Mouse (Mus musculus) kidney, postnatal 4 days (tissue): Measurements from ENCODE around the gene Creg1.

Experiments used
- DNase-seq, 2 experiments: peaks; one replicate each; pipeline ENCODE4 v3.0.0; 2021; ENCODE audit warnings: mixed read lengths in 2 of 2

The Creg1 gene

DNA sequence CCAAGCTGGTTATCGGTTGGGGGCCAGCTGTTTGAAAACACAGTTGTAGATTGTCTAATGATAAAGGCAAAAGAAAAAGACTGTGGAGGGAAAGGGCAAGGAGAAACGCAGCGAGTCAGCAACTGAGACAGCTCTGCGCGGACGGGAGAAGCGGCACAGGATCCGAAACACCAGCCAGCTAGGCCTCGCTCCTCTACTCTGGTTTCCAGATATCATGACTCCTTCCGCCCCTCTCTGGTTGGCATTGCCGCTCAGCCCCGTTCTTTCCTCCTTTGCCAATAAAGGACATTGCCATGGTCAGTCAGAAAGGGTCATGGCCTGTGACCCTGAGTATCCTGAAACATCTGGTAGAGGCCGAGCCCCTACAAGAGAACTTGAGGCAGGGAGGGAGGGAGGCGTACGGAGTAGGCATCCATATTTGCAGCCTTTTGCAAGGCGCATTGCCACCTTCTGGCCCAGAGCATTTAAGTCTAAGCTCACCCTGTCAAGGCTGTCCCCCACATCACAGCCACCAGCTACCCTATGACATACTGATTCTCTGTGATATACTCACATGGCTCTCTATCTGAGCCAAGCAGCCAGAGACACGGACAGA lies 25.6 kb downstream of the Creg1 start:
- DNase-seq = no peak

DNA sequence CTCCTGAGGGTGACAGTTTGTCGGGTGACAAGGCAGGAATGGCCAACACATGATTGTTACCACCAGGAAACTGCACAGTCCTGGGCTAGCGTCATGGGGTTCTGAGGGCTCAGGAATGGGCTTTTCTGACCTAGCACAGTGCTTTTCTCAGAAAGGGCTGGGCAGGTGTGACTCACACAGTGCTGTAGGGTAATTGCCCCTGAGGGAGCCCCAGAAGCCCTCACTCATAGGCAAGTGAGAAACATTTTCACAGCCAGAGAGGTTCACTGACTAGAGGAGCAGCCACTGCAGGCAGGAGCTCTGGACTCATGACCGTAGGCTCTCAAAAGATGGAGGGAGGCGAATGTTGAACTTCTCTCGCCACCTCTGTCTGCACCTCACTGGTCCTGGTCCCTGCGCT lies 26.4 kb downstream of the Creg1 start:
- no peak for DNase-seq

DNA sequence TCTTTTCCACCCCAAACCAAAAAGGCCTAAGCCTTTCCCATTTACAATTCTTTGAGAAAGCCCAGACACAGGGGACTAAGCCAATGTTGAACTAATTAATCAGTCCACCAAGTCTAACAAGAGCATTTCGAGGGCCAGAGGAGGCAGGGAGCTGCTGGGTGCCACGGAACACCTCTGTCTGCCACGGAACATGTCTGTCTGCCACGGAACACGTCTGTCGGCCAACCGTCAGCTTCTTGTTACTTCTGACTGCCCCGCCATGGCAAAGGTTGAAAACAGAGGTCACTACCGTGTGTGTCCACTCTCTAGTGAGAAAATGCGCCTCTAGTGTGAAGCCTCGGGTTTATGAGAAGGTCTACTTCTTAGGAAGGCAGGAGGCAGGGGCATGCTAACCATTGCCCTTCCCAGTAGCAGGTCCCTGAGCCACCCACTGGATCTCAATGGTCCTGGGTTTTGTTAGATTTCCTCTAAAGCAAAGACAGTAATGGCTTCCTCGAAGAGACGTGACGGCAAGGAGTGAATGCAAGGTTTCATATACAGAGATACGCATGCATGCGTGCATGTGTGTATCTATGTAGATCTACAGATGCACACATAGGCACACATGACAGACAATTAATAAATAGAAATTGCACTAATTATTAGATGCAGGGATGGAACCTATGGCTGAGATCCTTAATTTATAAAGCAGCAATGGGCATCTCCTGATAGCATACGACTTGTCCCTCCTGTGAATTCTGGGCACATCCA lies 27.1 kb downstream of the Creg1 start:
- DNase-seq = no peak

DNA sequence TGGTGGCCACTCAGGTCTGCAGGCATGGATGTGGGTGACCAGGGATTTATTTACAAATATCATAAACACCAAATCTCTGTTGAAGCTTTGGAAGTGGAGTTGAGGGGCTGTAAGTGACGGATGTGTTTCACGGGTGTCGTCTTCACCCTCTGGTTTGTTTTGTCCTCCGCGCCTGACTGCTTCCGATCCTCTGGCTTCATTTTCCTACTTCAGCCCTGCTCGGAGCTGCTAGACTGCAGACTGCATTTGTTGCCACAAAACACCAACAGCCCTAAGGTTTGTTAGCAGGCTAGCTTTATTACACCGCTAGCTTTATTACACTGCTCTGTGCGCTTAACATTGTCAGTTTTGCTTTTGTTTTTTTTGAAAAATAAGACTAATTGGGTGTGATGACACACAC lies 27.9 kb downstream of the Creg1 start:
- DNase-seq = no peak

DNA sequence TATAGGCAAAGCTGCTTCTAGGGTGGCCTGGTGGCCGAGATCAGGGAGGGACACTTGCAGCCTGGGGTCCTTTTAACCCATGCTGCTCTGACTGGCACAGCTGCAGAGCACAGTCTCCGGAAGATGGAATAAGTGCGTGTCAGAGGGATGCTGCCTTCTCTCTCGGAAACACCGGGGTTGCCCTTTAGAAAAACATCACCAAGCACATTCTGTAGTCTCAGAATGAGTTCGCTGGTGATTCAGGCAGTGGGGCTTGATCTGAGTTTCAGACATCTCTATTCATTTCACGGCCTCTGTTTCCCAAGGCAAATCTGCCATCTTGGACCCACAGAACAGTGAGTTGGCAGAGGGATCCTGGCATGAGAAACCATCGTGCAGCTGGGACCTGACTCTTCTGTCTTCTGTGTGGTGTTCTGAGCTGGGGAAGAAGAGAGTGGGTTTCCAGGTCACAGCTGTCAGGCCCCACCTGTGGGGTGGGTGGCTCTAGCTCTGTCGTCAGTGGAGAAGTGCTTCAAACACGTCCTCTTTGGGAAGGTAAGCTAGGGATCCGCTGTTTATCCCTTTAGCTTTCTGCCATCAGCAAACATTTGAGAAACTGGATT lies 38.3 kb downstream of the Creg1 start:
- no peak for DNase-seq

DNA sequence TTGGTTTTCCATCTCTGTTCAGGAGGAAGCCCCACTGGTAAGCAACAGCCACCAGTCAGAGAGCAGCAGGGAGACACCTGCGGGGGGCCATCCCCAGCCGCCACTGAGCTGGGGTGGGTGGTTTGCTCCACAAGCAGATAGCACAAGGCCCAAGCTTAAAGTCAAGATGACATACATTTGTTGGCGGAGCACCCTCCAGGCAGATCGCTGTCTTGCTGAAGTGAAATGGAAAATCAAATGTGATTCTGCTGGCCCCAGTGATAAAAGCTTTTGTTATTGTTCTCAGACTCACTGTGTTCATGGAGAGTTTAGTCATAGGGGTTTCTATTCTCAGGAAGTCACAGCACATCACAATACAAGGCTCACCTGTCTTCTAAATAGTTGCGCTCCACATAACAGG lies 39.6 kb downstream of the Creg1 start:
- DNase-seq = no peak

DNA sequence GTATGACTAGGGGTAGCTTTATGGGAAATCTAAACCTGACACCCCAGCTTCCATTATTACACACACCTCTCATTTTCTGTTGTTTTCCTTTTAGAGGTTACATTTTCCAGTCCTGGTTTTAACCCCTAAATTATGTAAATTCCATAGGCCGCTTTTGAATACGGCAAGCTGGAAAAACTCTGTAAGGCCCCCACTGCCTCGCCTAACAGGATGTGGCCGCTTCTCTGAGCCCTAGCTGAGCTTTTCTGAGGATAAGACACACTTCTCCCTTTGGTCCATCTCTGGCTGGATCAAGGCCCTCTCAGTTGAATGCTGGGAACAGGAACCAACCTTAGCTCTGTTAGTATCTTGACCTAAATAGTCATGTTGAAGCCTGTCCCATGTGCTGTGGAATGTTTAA lies 40.6 kb downstream of the Creg1 start:
- DNase-seq = no peak

DNA sequence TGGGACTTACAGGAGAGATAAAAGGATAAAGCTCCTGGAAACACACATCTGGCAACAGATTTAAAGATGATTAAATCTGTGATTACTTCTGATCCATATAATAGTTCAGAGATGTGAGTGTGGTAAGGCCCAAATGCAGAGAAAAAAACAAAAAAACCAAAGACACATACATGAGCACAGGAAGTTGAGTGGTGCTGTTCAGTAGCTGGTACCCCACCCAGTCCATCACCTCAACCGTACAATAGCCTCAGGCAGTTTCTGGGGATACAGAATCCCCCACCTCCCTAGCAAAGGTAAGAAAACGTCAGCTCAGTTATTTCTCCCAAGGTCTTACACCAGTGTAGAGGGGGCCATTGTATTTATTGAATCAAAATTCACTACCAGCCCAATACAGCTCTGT lies 47.1 kb downstream of the Creg1 start:
- no peak for DNase-seq

DNA sequence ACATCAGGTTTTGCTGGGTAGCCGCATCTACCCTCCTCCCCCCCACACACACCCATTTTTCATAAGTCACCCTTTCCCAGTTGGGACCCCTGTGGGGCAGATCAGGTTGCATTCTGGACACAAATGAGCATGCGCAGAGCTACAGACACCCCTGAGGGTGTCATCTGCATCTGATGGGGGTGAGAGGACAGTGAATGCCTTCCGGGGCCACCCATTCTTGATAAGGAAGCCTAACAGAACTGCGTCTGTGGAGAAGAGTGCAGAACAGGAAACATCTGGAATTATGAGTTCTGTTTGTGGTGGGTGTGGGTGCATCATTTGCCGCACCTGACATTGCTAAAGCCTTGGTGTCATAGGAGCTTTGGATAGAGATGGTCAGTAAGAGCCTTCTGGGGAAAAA lies 47.6 kb downstream of the Creg1 start:
- no peak for DNase-seq

DNA sequence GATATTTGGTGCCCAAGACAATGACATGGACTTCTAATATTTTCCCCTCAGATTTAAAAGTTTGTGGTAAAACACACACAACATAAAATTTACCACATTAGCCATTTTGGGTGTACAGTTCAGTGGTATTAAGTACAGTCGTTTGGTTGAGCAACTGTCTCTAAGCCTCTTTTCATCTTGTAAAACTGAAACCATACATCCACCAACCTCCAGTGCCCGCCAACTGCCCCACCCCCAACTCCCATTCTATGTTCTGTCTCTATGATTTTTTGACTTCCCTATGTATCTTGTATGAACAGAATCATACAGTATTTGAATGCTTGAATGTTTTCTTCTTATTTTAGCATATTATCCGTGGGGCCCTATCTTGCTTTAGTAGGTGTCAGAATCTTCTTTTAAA lies 49.2 kb downstream of the Creg1 start:
- DNase-seq = no peak

DNA sequence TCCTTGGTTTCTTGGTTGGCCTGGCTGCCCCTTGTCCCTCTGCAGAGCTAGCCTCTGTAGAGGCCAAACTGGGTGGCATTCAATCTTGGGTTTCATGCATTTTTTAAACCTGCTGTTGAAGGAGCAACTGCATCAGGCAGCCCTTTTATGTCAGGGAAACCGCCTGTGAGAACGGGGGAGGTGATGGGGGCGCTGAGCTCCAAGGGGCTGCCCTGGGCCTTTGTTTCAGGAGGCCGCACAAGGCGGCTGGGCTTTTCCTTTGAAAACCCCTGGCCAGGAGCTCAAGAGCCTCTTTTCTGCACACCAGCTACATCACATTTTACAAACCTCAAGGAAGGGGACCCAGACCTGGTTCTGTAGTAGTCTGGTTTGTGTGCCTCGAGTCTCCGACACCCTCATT lies 50.6 kb downstream of the Creg1 start:
- peak; percentile 23 to 36 for DNase-seq

DNA sequence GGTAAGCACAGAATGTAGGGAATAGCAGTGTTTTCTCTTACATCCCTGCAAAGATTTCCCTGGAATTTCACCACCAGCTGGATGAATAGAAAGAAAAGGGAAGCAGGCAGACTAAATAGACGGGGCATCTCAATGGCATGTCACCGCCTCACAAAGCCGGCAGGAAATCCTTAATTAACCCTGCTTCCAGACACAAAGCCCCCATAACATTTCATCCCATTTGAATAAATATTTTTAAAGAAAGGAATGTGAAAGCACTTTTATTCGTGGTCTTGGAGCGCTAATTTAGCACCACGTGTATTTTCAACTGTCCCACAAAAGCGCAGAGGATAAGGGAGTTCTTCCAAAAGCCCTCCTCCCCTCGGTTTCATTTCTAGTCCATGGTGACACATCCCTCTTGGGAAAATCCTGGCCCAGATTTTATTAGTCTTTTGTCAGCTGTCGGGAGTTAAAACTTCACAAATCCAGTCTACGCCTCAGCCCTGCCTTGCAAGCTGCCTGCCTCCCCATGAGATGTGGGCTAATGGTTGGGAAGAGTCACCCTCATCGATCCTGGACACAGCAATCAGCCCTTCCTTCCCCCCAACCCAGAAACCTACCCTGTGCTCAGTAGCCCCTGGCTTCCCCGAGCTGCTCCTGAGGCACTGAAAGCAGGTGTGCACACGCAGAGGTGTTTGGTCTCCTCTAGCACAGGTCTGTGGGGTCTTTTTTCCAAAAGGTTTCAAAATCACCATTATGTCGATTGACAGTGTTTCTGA lies 51.2 kb downstream of the Creg1 start:
- peak in 1 of 2 experiments; percentile 31 for DNase-seq

DNA sequence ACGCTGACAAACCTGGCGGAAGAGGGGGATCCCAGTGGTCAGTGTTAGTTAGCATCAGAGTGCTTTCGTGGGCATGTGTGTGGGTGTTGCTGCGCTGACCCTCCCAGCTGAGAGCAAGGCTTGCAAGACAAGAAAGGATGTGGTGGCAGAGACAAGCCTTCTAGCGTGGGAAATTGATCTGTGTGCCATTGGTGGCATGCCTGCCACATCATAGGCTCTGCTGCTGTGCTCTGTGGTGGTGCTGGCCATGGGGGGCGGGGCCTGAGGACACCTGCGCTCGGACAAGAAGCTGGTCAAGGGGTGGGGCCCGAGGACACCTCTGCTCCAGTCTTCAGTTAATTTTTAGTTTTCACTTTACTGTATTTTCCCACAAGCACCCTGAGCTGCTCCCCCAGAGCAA lies 52.8 kb downstream of the Creg1 start:
- no peak for DNase-seq

DNA sequence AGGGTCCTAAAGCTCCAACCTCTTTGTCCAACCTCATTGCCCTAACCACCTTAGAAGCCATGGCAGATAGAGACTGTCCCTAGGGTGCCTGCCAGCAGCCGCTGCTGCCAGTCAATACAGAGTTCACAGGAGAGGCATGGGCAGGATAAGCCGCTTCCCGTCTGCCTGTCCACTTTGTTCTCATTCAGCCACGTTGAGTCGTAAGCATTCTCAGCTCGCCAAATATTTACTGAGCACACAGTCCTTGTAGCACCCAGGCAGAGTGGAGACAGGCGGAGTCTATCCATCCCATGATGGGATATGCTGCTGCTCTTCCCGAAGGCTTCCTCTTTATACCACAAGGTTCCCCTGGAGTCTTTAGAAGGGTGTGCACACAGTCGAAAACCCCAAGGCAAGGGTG lies 53.7 kb downstream of the Creg1 start:
- DNase-seq = no peak

DNA sequence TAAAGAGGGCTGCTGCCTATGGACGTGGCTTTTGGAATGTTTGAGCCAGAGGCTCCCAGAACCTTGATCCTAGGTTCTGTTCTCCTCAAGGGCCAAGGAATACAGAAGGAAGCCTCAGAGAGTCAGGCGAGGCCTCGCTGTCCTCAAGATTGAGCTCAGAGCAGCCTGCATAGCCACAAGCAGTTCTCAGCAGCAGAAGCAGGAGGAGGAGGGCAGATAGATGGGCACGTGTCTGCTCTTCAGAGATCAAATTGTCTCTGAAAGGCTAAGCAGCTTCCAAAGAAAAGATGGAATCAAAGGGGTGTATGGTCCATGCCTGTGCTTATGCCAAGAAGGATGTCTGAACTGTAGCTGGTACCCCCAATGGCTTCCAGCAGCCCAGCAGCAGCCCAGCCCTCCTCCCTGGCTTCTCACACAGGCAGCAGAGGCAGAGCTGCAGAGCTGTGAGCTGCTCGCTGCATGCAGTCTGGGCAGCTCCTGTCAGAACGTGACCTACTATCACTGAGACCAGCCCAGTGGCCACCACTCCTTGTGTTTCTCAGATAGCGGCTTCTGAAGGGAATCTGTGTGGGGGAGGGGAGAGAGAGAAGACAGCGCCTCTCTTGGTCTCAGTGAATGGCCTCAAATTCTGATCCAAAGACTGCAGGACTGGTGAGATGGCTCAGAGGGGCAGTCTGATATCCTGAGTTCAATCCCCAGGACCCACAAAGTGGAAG lies 54.8 kb downstream of the Creg1 start:
- no peak for DNase-seq

DNA sequence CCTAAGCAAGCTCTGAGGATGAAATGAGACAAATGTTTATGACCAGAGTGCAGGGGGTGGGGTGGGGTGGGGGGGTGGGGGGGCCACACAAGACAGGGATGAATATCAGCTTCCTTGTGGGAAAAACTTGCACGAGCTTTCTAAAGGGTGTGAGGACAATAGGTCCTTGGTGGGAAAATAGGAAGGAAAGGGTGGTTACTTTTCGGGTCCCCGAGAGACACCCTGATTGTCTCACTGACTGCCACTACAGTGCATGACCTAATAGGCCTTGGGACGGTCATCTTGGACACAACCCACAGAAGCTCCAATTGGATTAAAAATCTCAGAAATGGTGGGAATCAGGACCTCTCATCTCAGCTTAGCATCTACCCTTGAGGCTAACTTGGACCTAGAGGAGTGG lies 55.6 kb downstream of the Creg1 start:
- no peak for DNase-seq

DNA sequence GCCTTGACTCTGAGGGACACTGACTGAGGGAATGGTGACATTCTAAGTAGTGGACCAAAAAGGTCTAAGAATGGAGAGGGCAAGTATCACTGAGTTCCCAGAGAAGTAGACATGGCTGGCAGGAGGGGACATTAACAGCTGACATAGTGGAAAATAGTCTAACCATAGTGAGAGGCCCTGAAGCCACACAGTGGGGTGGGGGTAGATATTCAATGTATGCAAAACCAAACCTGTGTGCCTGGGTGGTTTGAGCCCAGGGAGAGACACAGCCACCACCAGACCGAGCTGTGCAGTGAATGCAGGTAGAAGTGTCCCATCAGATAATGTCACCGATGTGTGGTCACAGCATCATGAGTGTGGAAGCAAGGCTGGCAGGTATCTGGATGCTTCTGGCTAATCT lies 58.5 kb downstream of the Creg1 start:
- no peak for DNase-seq
